Mouse (Mus musculus) G1E (cell line): ENCODE results near the gene Pdgfb. TPM values are rescaled to one million over a fixed set of nuclear protein-coding genes. Genes with fewer than 3 reads are reported as not detected.

ENCODE experiments used
- ATAC-seq: 2 replicates; pipeline ENCODE4 v1.8.0; 2016; ENCODE audit warnings: mild to moderate bottlenecking; ENCODE audit not compliant: insufficient number of reproducible peaks, poor library complexity, low FRiP score, severe bottlenecking; ENCODE audit errors: extremely low read depth
- DNase-seq: peaks from one replicate; pipeline ENCODE4 v3.0.0; 2012; ENCODE audit warnings: low spot score
- H3K27me3 ChIP-seq: 2 replicates; pipeline ENCODE4 v1.6.1; 2012; ENCODE audit warnings: mild to moderate bottlenecking, low read length, inconsistent platforms; ENCODE audit not compliant: insufficient read depth
- H3K36me3 ChIP-seq: replicated peaks from 2 replicates; pipeline ENCODE3; 2012; ENCODE audit warnings: mild to moderate bottlenecking, inconsistent platforms
- H3K4me1 ChIP-seq: 2 replicates; pipeline ENCODE4 v1.6.1; 2012; ENCODE audit warnings: low read depth, low read length, inconsistent platforms, mixed read lengths; ENCODE audit not compliant: insufficient read depth
- H3K4me3 ChIP-seq: 2 replicates; pipeline ENCODE4 v1.5.1; 2012; ENCODE audit warnings: low read depth, mild to moderate bottlenecking, inconsistent platforms, low read length, moderate library complexity, mixed read lengths
- H3K9me3 ChIP-seq: replicated peaks from 2 replicates; pipeline ENCODE4 v1.6.1; 2012; ENCODE audit warnings: inconsistent platforms
- CTCF ChIP-seq: IDR thresholded peaks from 2 replicates; pipeline ENCODE4 v1.5.1; 2012; ENCODE audit warnings: low read depth, low read length, inconsistent platforms, mixed read lengths
- GATA1 ChIP-seq: IDR thresholded peaks from 2 replicates; pipeline ENCODE4 v1.6.1; 2012; ENCODE audit warnings: borderline replicate concordance, low read length, inconsistent platforms, mixed read lengths
- GATA2 ChIP-seq: IDR thresholded peaks from 2 replicates; pipeline ENCODE4 v1.6.1; 2012; ENCODE audit warnings: low read depth, low read length, inconsistent platforms, borderline replicate concordance
- POLR2AphosphoS5 ChIP-seq: IDR thresholded peaks from 2 replicates; pipeline ENCODE4 v1.6.1; 2012; ENCODE audit warnings: low read depth, low read length, inconsistent platforms; ENCODE audit not compliant: insufficient replicate concordance
- TAL1 ChIP-seq: conservative IDR thresholded peaks from 2 replicates; pipeline ENCODE4 v1.6.1; 2012; ENCODE audit warnings: low read depth, low read length, inconsistent platforms, mixed read lengths
- polyA plus RNA-seq: library from polyadenylated mRNA; stranded (reverse); fragments of >175 nt; gene quantifications from 2 replicates; pipeline ENCODE4 v1.2.3, GENCODE M21; 2012
- total RNA-seq, 2 experiments: library from RNA; stranded (forward) in 1 of 2; stranded (reverse) in 1 of 2; fragments of 200-1000 nt in 1 of 2; fragments of >200 nt in 1 of 2; fragmentation: Nextera tagmentation in 1 of 2; gene quantifications; 2 replicates each; pipeline ENCODE4 v1.2.3; 2014 to 2017

Pdgfb gene
- total and polyA plus RNA-seq, 3 experiments, result 0.05 TPM; not detected in 2

DNA sequence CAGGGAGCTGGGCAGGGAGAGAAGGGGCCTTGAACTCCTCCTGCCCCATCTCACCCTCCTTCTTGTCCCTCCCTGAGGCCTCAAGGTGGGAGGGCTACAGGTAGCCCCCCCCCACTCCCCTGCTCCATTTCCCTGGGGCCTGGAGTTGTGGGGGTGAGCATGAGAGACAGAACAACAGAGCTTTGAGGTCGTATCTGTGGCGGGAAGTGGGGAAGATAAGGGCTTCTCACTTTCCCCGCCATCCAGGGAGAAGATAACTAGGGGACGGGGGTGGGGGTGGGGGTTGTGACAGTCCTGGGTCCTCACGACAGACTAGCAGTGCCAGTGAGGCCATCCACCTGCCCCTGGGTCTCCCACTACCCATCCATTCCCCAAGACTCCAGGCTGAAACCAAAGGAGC lies 33.2 kb upstream of the Pdgfb start:
- Histone ChIP-seq H3K9me3 (peaks cover 4% of the 10 kb centered on the region), H3K36me3 (no peaks in the 10 kb centered on the region), H3K27me3 (peaks cover 27% of the 10 kb centered on the region; the same call in 1 of the 2 replicates), H3K4me3 (no peak overlapping the region), H3K4me1 (no peaks in the 10 kb centered on the region)
- DNase-seq (no peak), ATAC-seq (no peak)
- TF ChIP-seq TAL1 (no peak), POLR2AphosphoS5 (no peak), GATA2 (no peak), CTCF (no peak), GATA1 (no peak)

- TF ChIP-seq POLR2AphosphoS5, result no peak
- TF ChIP-seq CTCF, result no peak
- no peak for TF ChIP-seq GATA2
- no peak for TF ChIP-seq TAL1
- TF ChIP-seq GATA1, result no peak
- Histone ChIP-seq H3K36me3 (no peaks in the 10 kb centered on the region), H3K9me3 (peaks cover 4% of the 10 kb centered on the region), H3K27me3 (peaks cover 27% of the 10 kb centered on the region; the same call in 1 of the 2 replicates), H3K4me1 (no peaks in the 10 kb centered on the region), H3K4me3 (no peak overlapping the region)
- ATAC-seq (no peak), DNase-seq (no peak)
Measured at GRCm38 (mm10) chr15:80047242-80047641, 32.5 kb upstream of the Pdgfb start.

DNA sequence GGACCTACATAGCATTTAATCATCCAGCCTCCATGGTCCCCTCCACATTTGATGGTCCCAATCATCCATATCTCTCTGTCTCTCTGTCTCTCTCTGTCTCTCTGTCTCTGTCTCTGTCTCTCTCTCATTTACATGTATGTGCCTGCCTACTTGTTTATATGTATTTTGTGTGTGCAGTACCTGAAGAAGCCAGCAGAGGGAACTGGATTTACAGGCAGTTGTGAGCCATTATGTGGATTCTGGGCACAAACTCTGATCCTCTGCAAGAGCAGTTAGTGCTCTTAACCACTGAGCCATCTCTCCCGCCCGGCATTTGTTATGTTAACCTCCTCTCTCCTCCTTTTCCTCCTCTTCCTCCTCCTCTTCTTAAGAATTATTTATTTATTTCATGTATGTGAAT lies 31.0 kb upstream of the Pdgfb start:
- DNase-seq (no peak), ATAC-seq (no peak)
- no peaks in the 10 kb centered on the region for H3K36me3 ChIP-seq
- H3K9me3 ChIP-seq, result peaks cover 4% of the 10 kb centered on the region
- no peaks in the 10 kb centered on the region for H3K4me1 ChIP-seq
- peaks cover 27% of the 10 kb centered on the region; the same call in 1 of the 2 replicates for H3K27me3 ChIP-seq
- TF ChIP-seq CTCF (no peak), TAL1 (no peak), POLR2AphosphoS5 (no peak), GATA2 (no peak), GATA1 (no peak)
- no peak overlapping the region for H3K4me3 ChIP-seq

DNA sequence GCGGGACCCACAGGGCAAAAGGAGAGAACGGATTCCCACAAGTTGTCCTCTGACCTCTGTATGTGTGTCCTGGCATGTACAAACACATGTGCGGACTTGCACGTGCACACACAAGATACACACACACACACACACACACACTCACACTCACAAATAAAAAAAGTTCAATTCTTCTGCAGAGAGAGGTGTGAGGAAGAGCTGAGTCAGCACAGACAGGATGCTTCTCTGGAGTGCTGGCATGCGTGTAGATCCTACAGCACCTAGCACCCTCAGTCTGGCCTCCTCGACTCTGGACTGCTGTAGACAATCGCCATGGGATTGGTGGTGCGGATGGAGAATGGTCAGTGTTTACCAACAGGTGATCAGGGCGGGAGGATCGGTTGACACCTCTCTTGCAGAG lies 29.5 kb upstream of the Pdgfb start:
- Histone ChIP-seq H3K9me3 (peaks cover 4% of the 10 kb centered on the region), H3K4me1 (no peaks in the 10 kb centered on the region), H3K36me3 (no peaks in the 10 kb centered on the region), H3K27me3 (peaks cover 23% of the 10 kb centered on the region; the same call in 1 of the 2 replicates), H3K4me3 (no peak overlapping the region)
- TF ChIP-seq TAL1 (no peak), POLR2AphosphoS5 (no peak), GATA1 (no peak), GATA2 (no peak), CTCF (no peak)
- no peak for ATAC-seq
- no peak for DNase-seq

- DNase-seq, result no peak
- H3K9me3 ChIP-seq, result peaks cover 4% of the 10 kb centered on the region
- no peak overlapping the region for H3K4me3 ChIP-seq
- ATAC-seq, result no peak
- H3K27me3 ChIP-seq, result peaks cover 15% of the 10 kb centered on the region; the same call in 1 of the 2 replicates
- H3K4me1 ChIP-seq, result no peaks in the 10 kb centered on the region
- no peaks in the 10 kb centered on the region for H3K36me3 ChIP-seq
- no peak for TF ChIP-seq TAL1
- no peak for TF ChIP-seq GATA1
- no peak for TF ChIP-seq POLR2AphosphoS5
- no peak for TF ChIP-seq GATA2
- TF ChIP-seq CTCF, result no peak
Measured at GRCm38 (mm10) chr15:80042152-80042551, 27.4 kb upstream of the Pdgfb start.

DNA sequence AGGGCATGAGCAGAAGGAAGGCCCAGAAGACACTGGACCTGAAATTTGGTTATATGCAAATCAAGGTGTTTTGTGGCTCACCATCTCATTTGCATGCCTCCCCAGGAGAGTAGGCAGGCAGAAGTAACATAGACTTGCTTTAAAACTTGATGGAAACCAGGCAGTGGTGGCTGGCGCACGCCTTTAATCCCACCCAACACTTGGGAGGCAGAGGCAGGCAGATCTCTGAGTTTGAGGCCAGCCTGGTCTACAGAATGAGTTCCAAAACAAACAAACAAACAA lies 23.3 kb upstream of the Pdgfb start:
- H3K4me1 ChIP-seq, result no peaks in the 10 kb centered on the region
- TF ChIP-seq GATA2 (no peak), POLR2AphosphoS5 (no peak), GATA1 (no peak), TAL1 (no peak), CTCF (no peak)
- H3K9me3 ChIP-seq, result no peaks in the 10 kb centered on the region
- DNase-seq, result no peak
- ATAC-seq, result no peak
- H3K4me3 ChIP-seq, result no peak overlapping the region
- H3K36me3 ChIP-seq, result no peaks in the 10 kb centered on the region
- H3K27me3 ChIP-seq, result peaks cover 5% of the 10 kb centered on the region; the same call in 1 of the 2 replicates
